Comparison of ENCODE assay signal across 7 mouse cellular contexts in the genomic region with DNA sequence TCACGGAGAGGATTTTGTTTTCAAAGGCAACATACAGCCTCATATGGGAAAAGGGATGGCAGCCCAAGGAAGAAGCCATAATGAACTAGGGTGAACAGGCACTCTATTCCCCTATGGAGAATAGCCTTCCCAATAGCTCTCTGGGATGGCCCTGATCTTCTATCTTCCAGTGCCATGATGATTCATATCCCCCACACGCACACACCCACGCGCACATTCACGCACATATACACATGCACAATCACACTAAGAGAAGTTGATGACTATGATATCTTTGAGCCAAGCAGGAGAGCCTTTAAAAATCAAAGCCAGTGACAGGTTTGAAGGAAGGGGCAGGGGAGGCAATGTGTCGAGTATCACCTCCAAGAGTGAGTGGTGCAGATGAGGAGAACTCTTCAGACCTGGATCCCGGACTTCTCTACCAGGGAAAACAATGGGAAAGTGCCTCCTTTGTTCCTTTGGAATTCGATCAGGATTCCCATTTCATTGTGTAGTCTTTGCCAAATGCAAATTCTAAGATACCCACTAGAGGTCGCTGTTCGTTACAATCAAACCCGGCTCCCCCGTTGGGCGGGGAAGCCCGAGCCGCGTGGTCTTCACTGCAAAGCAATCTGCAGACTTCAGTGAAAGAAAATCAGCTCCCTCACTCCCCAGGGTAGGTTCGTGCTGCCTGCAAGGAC.
DNase-seq lines count a peak whose midpoint lies in the region; ATAC-seq lines count a peak whose summit lies in the region.

No protein-coding gene starts in this region.

- ATAC-seq in midbrain, embryonic 13.5 days, result peak; percentile 93

- H3K4me2 ChIP-seq in midbrain, embryonic 13.5 days (replicated peaks), result peak overlapping the region; percentile 40

- no peaks in the 10 kb centered on the region for H3K27me3 ChIP-seq in limb, embryonic 10.5 days (ENCODE audit: low read depth, poor library complexity, severe bottlenecking)
- H3K27me3 ChIP-seq in midbrain, embryonic 13.5 days, result no peaks in the 10 kb centered on the region

- peak overlapping the region; percentile 55 for H3K9ac ChIP-seq in midbrain, embryonic 13.5 days (replicated peaks)

- H3K36me3 ChIP-seq in limb, embryonic 10.5 days, result no peaks in the 10 kb centered on the region
- no peaks in the 10 kb centered on the region for H3K36me3 ChIP-seq in midbrain, embryonic 13.5 days

- H3K27ac ChIP-seq in limb, embryonic 10.5 days, result peak overlapping the region; percentile 77
- peak overlapping the region; percentile 58 for H3K27ac ChIP-seq in midbrain, embryonic 13.5 days

- H3K4me3 ChIP-seq in limb, embryonic 10.5 days, result no peak overlapping the region
- H3K4me3 ChIP-seq in midbrain, embryonic 13.5 days (replicated peaks), result no peak overlapping the region

- DNase-seq in adrenal gland, adult 2 months, result peak; percentile 84
- DNase-seq in embryo, embryonic 11.5 days (ENCODE audit: low read depth, low spot score), result peak; percentile 85
- DNase-seq in heart, adult 18-20 months, result peak; percentile 81 to 89
- peak; percentile 52 for DNase-seq in kidney, adult 18-20 months
- DNase-seq in limb, embryonic 10.5 days (ENCODE audit: low spot score), result peak; percentile 86
- peak; percentile 28 for DNase-seq in spleen, adult 12 weeks (ENCODE audit: low spot score)

- WGBS in limb, embryonic 10.5 days, result 22% methylated on average over 17 of the region's 17 CpGs
- WGBS in midbrain, embryonic 13.5 days, result 17% methylated on average over 17 of the region's 17 CpGs

- H3K9me3 ChIP-seq in limb, embryonic 10.5 days (replicated peaks), result no peaks in the 10 kb centered on the region
- H3K9me3 ChIP-seq in midbrain, embryonic 13.5 days, result no peaks in the 10 kb centered on the region

- H3K4me1 ChIP-seq in limb, embryonic 10.5 days, result peaks cover 16% of the 10 kb centered on the region
- peaks cover 14% of the 10 kb centered on the region for H3K4me1 ChIP-seq in midbrain, embryonic 13.5 days (replicated peaks)

Comparison
In these comparisons a context has a peak if more than half of its experiments do, and no peak if none do; other contexts are left out.
1. DNase-seq: peak in every context shown above with its lines; median percentile 86 in limb, embryonic 10.5 days; 85 in embryo, embryonic 11.5 days; 85 in heart, adult 18-20 months; 84 in adrenal gland, adult 2 months; 52 in kidney, adult 18-20 months; 28 in spleen, adult 12 weeks.